Mouse (Mus musculus) hindbrain, embryonic 14.5 days (tissue): ENCODE results near the gene Mafb. TPM values are rescaled to one million over a fixed set of nuclear protein-coding genes. Genes with fewer than 3 reads are reported as not detected.

Experiments used
- ATAC-seq: fragments of 200-750 bp; cut with Nextera tagmentation; 2 replicates; pipeline ENCODE4 v1.8.0; 2017; ENCODE audit warnings: moderate number of reproducible peaks, mild to moderate bottlenecking, moderate TSS enrichment, moderate library complexity; ENCODE audit not compliant: low FRiP score
- DNase-seq: peaks from one replicate; pipeline ENCODE4 v3.0.0-alpha.2; 2015; ENCODE audit warnings: low spot score
- H3K27ac ChIP-seq: fragments of 300-500 bp; sonication (generic); 2 replicates; pipeline ENCODE4 v1.5.1; 2014; ENCODE audit warnings: mild to moderate bottlenecking, moderate library complexity
- H3K27me3 ChIP-seq: fragments of 300-500 bp; sonication (generic); 2 replicates; pipeline ENCODE4 v1.6.1; 2014; ENCODE audit warnings: mild to moderate bottlenecking, low read length, mixed read lengths; ENCODE audit not compliant: control insufficient read depth, insufficient read depth
- H3K36me3 ChIP-seq: fragments of 300-500 bp; sonication (generic); replicated peaks from 2 replicates; pipeline ENCODE4 v1.6.1; 2014; ENCODE audit not compliant: control insufficient read depth, insufficient read depth
- H3K4me1 ChIP-seq: fragments of 300-500 bp; sonication (generic); replicated peaks from 2 replicates; pipeline ENCODE4 v1.6.1; 2014; ENCODE audit warnings: antibody characterized with exemption, low read length, mixed read lengths; ENCODE audit not compliant: control insufficient read depth, insufficient read depth
- H3K4me2 ChIP-seq: fragments of 300-500 bp; sonication (generic); replicated peaks from 2 replicates; pipeline ENCODE4 v1.6.1; 2014; ENCODE audit warnings: mild to moderate bottlenecking, moderate library complexity
- H3K4me3 ChIP-seq: fragments of 300-500 bp; sonication (generic); replicated peaks from 2 replicates; pipeline ENCODE4 v1.5.1; 2014; ENCODE audit warnings: mild to moderate bottlenecking, low read length
- H3K9ac ChIP-seq: fragments of 300-500 bp; sonication (generic); 2 replicates; pipeline ENCODE4 v1.6.1; 2014
- H3K9me3 ChIP-seq: fragments of 300-500 bp; sonication (generic); 2 replicates; pipeline ENCODE4 v1.6.1; 2016; ENCODE audit warnings: low read length; ENCODE audit not compliant: control insufficient read depth
- WGBS: fragments of 180-500 bp; shearing (Covaris S2); extraction: QIAGEN DNeasy Blood & Tissue Kit; methylation state at CpG from one replicate; pipeline ENCODE4 v1.1.7; 2014; 5-methylcytosine and 5-hydroxymethylcytosine counted together
- polyA plus RNA-seq: library from polyadenylated mRNA; unstranded; fragments of >200 nt; fragmentation: Nextera tagmentation; extraction: Ambion mirVana; gene quantifications from 2 replicates; pipeline ENCODE4 v1.2.1, GENCODE M21; 2014

Mafb gene
- polyA plus RNA-seq, 1 experiment from 2014 or later, result 29.0 TPM

- no peak overlapping the region for H3K4me3 ChIP-seq
- WGBS, result 21% methylated on average over 5 of the region's 5 CpGs
- no peak overlapping the region for H3K27ac ChIP-seq
- H3K4me1 ChIP-seq, result no peaks in the 10 kb centered on the region; the same call in 1 of the 2 replicates
- ATAC-seq, result no peak
- no peak overlapping the region for H3K9ac ChIP-seq
- H3K9me3 ChIP-seq, result no peaks in the 10 kb centered on the region
- no peak for DNase-seq
- no peak overlapping the region for H3K4me2 ChIP-seq
- no peaks in the 10 kb centered on the region for H3K36me3 ChIP-seq
- H3K27me3 ChIP-seq, result peaks cover 47% of the 10 kb centered on the region
Observed at GRCm38 (mm10) chr2:160388596-160388995, 21.7 kb upstream of the Mafb start.

GRCm38 (mm10) chr2:160383418-160383817 is 16.6 kb upstream of the Mafb start:
- WGBS, result 40% methylated on average over 3 of the region's 3 CpGs
- Histone ChIP-seq H3K4me1 (no peaks in the 10 kb centered on the region; the same call in 1 of the 2 replicates), H3K36me3 (no peaks in the 10 kb centered on the region), H3K9ac (no peak overlapping the region), H3K4me2 (no peak overlapping the region), H3K27me3 (peaks cover 76% of the 10 kb centered on the region), H3K4me3 (no peak overlapping the region), H3K27ac (no peak overlapping the region), H3K9me3 (no peaks in the 10 kb centered on the region)
- ATAC-seq, result no peak
- no peak for DNase-seq

- H3K4me2 ChIP-seq, result no peak overlapping the region
- WGBS, result 47% methylated on average over 4 of the region's 4 CpGs
- no peak overlapping the region for H3K4me3 ChIP-seq
- H3K36me3 ChIP-seq, result no peaks in the 10 kb centered on the region
- no peak for ATAC-seq
- H3K27me3 ChIP-seq, result peaks cover 89% of the 10 kb centered on the region
- no peak for DNase-seq
- H3K9me3 ChIP-seq, result no peaks in the 10 kb centered on the region
- no peak overlapping the region for H3K27ac ChIP-seq
- H3K4me1 ChIP-seq, result no peaks in the 10 kb centered on the region
- H3K9ac ChIP-seq, result no peak overlapping the region
Observed at GRCm38 (mm10) chr2:160378271-160378670, 11.4 kb upstream of the Mafb start.

GRCm38 (mm10) chr2:160376236-160376635 is 9.4 kb upstream of the Mafb start:
- DNase-seq (no peak), ATAC-seq (no peak)
- no peaks in the 10 kb centered on the region for H3K36me3 ChIP-seq
- no peaks in the 10 kb centered on the region for H3K4me1 ChIP-seq
- H3K27ac ChIP-seq, result no peak overlapping the region
- no peak overlapping the region for H3K4me2 ChIP-seq
- H3K4me3 ChIP-seq, result no peak overlapping the region
- H3K9ac ChIP-seq, result no peak overlapping the region
- 31% methylated on average over 5 of the region's 5 CpGs for WGBS
- H3K27me3 ChIP-seq, result peaks cover 90% of the 10 kb centered on the region
- H3K9me3 ChIP-seq, result no peaks in the 10 kb centered on the region

- peaks cover 16% of the 10 kb centered on the region; the same call in 1 of the 2 replicates for H3K4me1 ChIP-seq
Observed at GRCm38 (mm10) chr2:160369653-160370420, 3.0 kb upstream of the Mafb start.

GRCm38 (mm10) chr2:160368422-160369357 is 1.8 kb upstream of the Mafb start:
- Histone ChIP-seq H3K9me3 (no peaks in the 10 kb centered on the region), H3K9ac (peak overlapping the region; percentile 31; the same call in 1 of the 2 replicates), H3K4me3 (peak overlapping the region; percentile 28), H3K4me1 (peaks cover 16% of the 10 kb centered on the region; the same call in 1 of the 2 replicates), H3K27ac (no peak overlapping the region), H3K36me3 (no peaks in the 10 kb centered on the region), H3K27me3 (peaks cover 82% of the 10 kb centered on the region), H3K4me2 (peak overlapping the region; percentile 75)
- DNase-seq (no peak), ATAC-seq (no peak)
- under 1% methylated on average over 52 of the region's 52 CpGs for WGBS

More at GRCm38 (mm10) chr2:160369653-160370420, 3.0 kb upstream of the Mafb start:
- H3K27ac ChIP-seq, result no peak overlapping the region
- no peak overlapping the region for H3K4me3 ChIP-seq
- 3% methylated on average over 25 of the region's 25 CpGs for WGBS
- peak overlapping the region; percentile 75; the same call in 1 of the 2 replicates for H3K4me2 ChIP-seq
- DNase-seq, result no peak
- no peaks in the 10 kb centered on the region for H3K36me3 ChIP-seq
- H3K9me3 ChIP-seq, result no peaks in the 10 kb centered on the region
- ATAC-seq, result no peak
- no peak overlapping the region for H3K9ac ChIP-seq
- peaks cover 84% of the 10 kb centered on the region for H3K27me3 ChIP-seq

- Histone ChIP-seq H3K4me2 (peak overlapping the region; percentile 75), H3K9ac (peak overlapping the region; percentile 68), H3K4me3 (peak overlapping the region; percentile 48), H3K4me1 (peaks cover 16% of the 10 kb centered on the region; the same call in 1 of the 2 replicates), H3K27me3 (peaks cover 82% of the 10 kb centered on the region), H3K36me3 (no peaks in the 10 kb centered on the region), H3K9me3 (no peaks in the 10 kb centered on the region), H3K27ac (peak overlapping the region; percentile 81)
- peak; percentile 94 for DNase-seq
- WGBS, result under 1% methylated on average over 45 of the region's 45 CpGs
- peak; percentile 79 for ATAC-seq
Observed at GRCm38 (mm10) chr2:160367448-160368208, 763 bp upstream of the Mafb start.

- H3K9me3 ChIP-seq, result no peaks in the 10 kb centered on the region
- H3K27me3 ChIP-seq, result peaks cover 82% of the 10 kb centered on the region
- ATAC-seq (0 out of 2 replicates have a peak, but pooled peaks have one; percentile 7), DNase-seq (no peak)
- no peaks in the 10 kb centered on the region for H3K36me3 ChIP-seq
- peak overlapping the region; percentile 81 for H3K27ac ChIP-seq
- H3K4me2 ChIP-seq, result peak overlapping the region; percentile 75
- H3K9ac ChIP-seq, result peak overlapping the region; percentile 68
- H3K4me1 ChIP-seq, result peaks cover 16% of the 10 kb centered on the region; the same call in 1 of the 2 replicates
- H3K4me3 ChIP-seq, result peak overlapping the region; percentile 48
- WGBS, result under 1% methylated on average over 90 of the region's 95 CpGs
Observed at GRCm38 (mm10) chr2:160366111-160366979, 520 bp downstream of the Mafb start.
